Mouse (Mus musculus): Measurements from ENCODE around the gene Pecam1. TPM values are rescaled to one million over a fixed set of nuclear protein-coding genes. Genes with fewer than 3 reads are reported as not detected.

Gene Pecam1
- polyA plus RNA-seq, 1 experiment from 2014 or later, result 89.5 TPM

- ATAC-seq (ENCODE audit: insufficient read depth) (no peak), DNase-seq (no peak)
- Histone ChIP-seq H3K27ac (ENCODE audit: low read depth) (no peak overlapping the region), H3K36me3 (ENCODE audit: insufficient read depth) (no peaks in the 10 kb centered on the region), H3K9ac (no peak overlapping the region), H3K4me2 (no peak overlapping the region), H3K4me1 (ENCODE audit: insufficient read depth) (no peaks in the 10 kb centered on the region), H3K27me3 (ENCODE audit: insufficient read depth, low read length) (no peaks in the 10 kb centered on the region), H3K4me3 (ENCODE audit: low read depth, low read length) (no peak overlapping the region), H3K9me3 (ENCODE audit: low read depth, low read length) (no peaks in the 10 kb centered on the region)
- TF ChIP-seq CTCF (IDR thresholded peaks at IDR 0.05; ENCODE audit: low read depth), result no peak
- WGBS, result 77% methylated on average over 5 of the region's 5 CpGs
These were observed 33.9 kb downstream of the Pecam1 start for GRCm38 (mm10) chr11:106716568-106716967.

- no peaks in the 10 kb centered on the region for H3K9me3 ChIP-seq (ENCODE audit: low read depth, low read length)
- no peaks in the 10 kb centered on the region for H3K36me3 ChIP-seq (ENCODE audit: insufficient read depth)
- peak; percentile 52 for DNase-seq
- no peak for TF ChIP-seq CTCF (IDR thresholded peaks at IDR 0.05; ENCODE audit: low read depth)
- H3K4me3 ChIP-seq (ENCODE audit: low read depth, low read length), result peak overlapping the region; percentile 18
- WGBS, result 65% methylated on average over 6 of the region's 6 CpGs
- H3K27me3 ChIP-seq (ENCODE audit: insufficient read depth, low read length), result no peaks in the 10 kb centered on the region
- peak overlapping the region; percentile 48 for H3K9ac ChIP-seq
- H3K4me2 ChIP-seq, result peak overlapping the region; percentile 27; the same call in 1 of the 2 replicates
- no peaks in the 10 kb centered on the region for H3K4me1 ChIP-seq (ENCODE audit: insufficient read depth)
- H3K27ac ChIP-seq (ENCODE audit: low read depth), result peak overlapping the region; percentile 81
- ATAC-seq (ENCODE audit: insufficient read depth), result no peak
These were observed 35.4 kb downstream of the Pecam1 start for GRCm38 (mm10) chr11:106715066-106715465.

GRCm38 (mm10) chr11:106710789-106711188 is 39.6 kb downstream of the Pecam1 start:
- Histone ChIP-seq H3K9ac (no peak overlapping the region), H3K27me3 (ENCODE audit: insufficient read depth, low read length) (no peaks in the 10 kb centered on the region), H3K4me1 (ENCODE audit: insufficient read depth) (no peaks in the 10 kb centered on the region), H3K36me3 (ENCODE audit: insufficient read depth) (no peaks in the 10 kb centered on the region), H3K4me2 (no peak overlapping the region; the same call in none of the 2 replicates), H3K4me3 (ENCODE audit: low read depth, low read length) (no peak overlapping the region), H3K9me3 (ENCODE audit: low read depth, low read length) (no peaks in the 10 kb centered on the region), H3K27ac (ENCODE audit: low read depth) (peak overlapping the region; percentile 46; the same call in 1 of the 2 replicates)
- no peak for TF ChIP-seq CTCF (IDR thresholded peaks at IDR 0.05; ENCODE audit: low read depth)
- DNase-seq, result no peak
- 62% methylated on average over 5 of the region's 5 CpGs for WGBS
- ATAC-seq (ENCODE audit: insufficient read depth), result no peak

GRCm38 (mm10) chr11:106709227-106709985 is 41.0 kb downstream of the Pecam1 start:
- Histone ChIP-seq H3K27me3 (ENCODE audit: insufficient read depth, low read length) (no peaks in the 10 kb centered on the region), H3K4me1 (ENCODE audit: insufficient read depth) (no peaks in the 10 kb centered on the region), H3K9me3 (ENCODE audit: low read depth, low read length) (no peaks in the 10 kb centered on the region), H3K27ac (ENCODE audit: low read depth) (no peak overlapping the region), H3K4me2 (peak overlapping the region; percentile 41), H3K4me3 (ENCODE audit: low read depth, low read length) (no peak overlapping the region), H3K9ac (no peak overlapping the region), H3K36me3 (ENCODE audit: insufficient read depth) (no peaks in the 10 kb centered on the region)
- TF ChIP-seq CTCF (IDR thresholded peaks at IDR 0.05; ENCODE audit: low read depth), result no peak
- ATAC-seq (ENCODE audit: insufficient read depth) (no peak), DNase-seq (no peak)
- WGBS, result 36% methylated on average over 15 of the region's 15 CpGs

- WGBS, result 32% methylated on average over 3 of the region's 3 CpGs
These were observed 42.6 kb downstream of the Pecam1 start for GRCm38 (mm10) chr11:106707866-106708265.

GRCm38 (mm10) chr11:106707085-106707484 is 43.3 kb downstream of the Pecam1 start:
- no peaks in the 10 kb centered on the region for H3K36me3 ChIP-seq (ENCODE audit: insufficient read depth)
- H3K9ac ChIP-seq, result no peak overlapping the region
- H3K4me2 ChIP-seq, result no peak overlapping the region
- DNase-seq, result peak; percentile 45
- H3K27ac ChIP-seq (ENCODE audit: low read depth), result no peak overlapping the region
- H3K4me1 ChIP-seq (ENCODE audit: insufficient read depth), result no peaks in the 10 kb centered on the region
- TF ChIP-seq CTCF (IDR thresholded peaks at IDR 0.05; ENCODE audit: low read depth), result no peak
- H3K9me3 ChIP-seq (ENCODE audit: low read depth, low read length), result no peaks in the 10 kb centered on the region
- H3K4me3 ChIP-seq (ENCODE audit: low read depth, low read length), result no peak overlapping the region
- H3K27me3 ChIP-seq (ENCODE audit: insufficient read depth, low read length), result no peaks in the 10 kb centered on the region
- 67% methylated on average over 8 of the region's 8 CpGs for WGBS
- 0 out of 2 replicates have a peak, but pooled peaks have one; percentile 24 for ATAC-seq (ENCODE audit: insufficient read depth)

More at GRCm38 (mm10) chr11:106707866-106708265, 42.6 kb downstream of the Pecam1 start:
- Histone ChIP-seq H3K36me3 (ENCODE audit: insufficient read depth) (no peaks in the 10 kb centered on the region), H3K4me2 (no peak overlapping the region), H3K9ac (no peak overlapping the region), H3K4me1 (ENCODE audit: insufficient read depth) (no peaks in the 10 kb centered on the region), H3K27ac (ENCODE audit: low read depth) (no peak overlapping the region), H3K4me3 (ENCODE audit: low read depth, low read length) (no peak overlapping the region), H3K9me3 (ENCODE audit: low read depth, low read length) (no peaks in the 10 kb centered on the region), H3K27me3 (ENCODE audit: insufficient read depth, low read length) (no peaks in the 10 kb centered on the region)
- DNase-seq (no peak), ATAC-seq (ENCODE audit: insufficient read depth) (no peak)
- no peak for TF ChIP-seq CTCF (IDR thresholded peaks at IDR 0.05; ENCODE audit: low read depth)

- no peak overlapping the region for H3K4me3 ChIP-seq (ENCODE audit: low read depth, low read length)
- no peak for DNase-seq
- H3K9ac ChIP-seq, result no peak overlapping the region
- no peaks in the 10 kb centered on the region for H3K27me3 ChIP-seq (ENCODE audit: insufficient read depth, low read length)
- H3K27ac ChIP-seq (ENCODE audit: low read depth), result no peak overlapping the region
- H3K4me1 ChIP-seq (ENCODE audit: insufficient read depth), result no peaks in the 10 kb centered on the region
- ATAC-seq (ENCODE audit: insufficient read depth), result no peak
- no peak for TF ChIP-seq CTCF (IDR thresholded peaks at IDR 0.05; ENCODE audit: low read depth)
- H3K9me3 ChIP-seq (ENCODE audit: low read depth, low read length), result no peaks in the 10 kb centered on the region
- 26% methylated on average over 4 of the region's 4 CpGs for WGBS
- H3K4me2 ChIP-seq, result no peak overlapping the region
- H3K36me3 ChIP-seq (ENCODE audit: insufficient read depth), result no peaks in the 10 kb centered on the region
These were observed 44.2 kb downstream of the Pecam1 start for GRCm38 (mm10) chr11:106706212-106706611.

All from lung, embryonic 14.5 days (tissue).